Mouse (Mus musculus): ENCODE measurements at regions not wholly inside any gene's neighbourhood (a gene's known extent, or its start where the extent isn't known, plus 50 kb on each side); places are given as distances from the start of the nearest gene placed in this dataset.
"Not testable (repeated sequence)": the region's sequence is repeated elsewhere in the genome, so short reads cannot be mapped to it uniquely, and the experiment has no call there.

GRCm38 (mm10) chr12:5921262-5921661 lies 545.8 kb upstream of the Klhl29 start:
- Histone ChIP-seq H3K27me3 (no peaks in the 10 kb centered on the region), H3K4me2 (no peak overlapping the region), H3K9me3 (no peaks in the 10 kb centered on the region), H3K36me3 (no peaks in the 10 kb centered on the region), H3K27ac (no peak overlapping the region), H3K4me3 (no peak overlapping the region), H3K9ac (no peak overlapping the region), H3K4me1 (replicated peaks) (0 out of 2 replicates have a peak, but pooled peaks cover 3% of the 10 kb centered on the region)
- ATAC-seq (ENCODE audit: low FRiP score): no peak
- 92% methylated on average over 1 of the region's 1 CpGs for WGBS

- Histone ChIP-seq H3K4me1 (replicated peaks) (no peaks in the 10 kb centered on the region), H3K27ac (no peak overlapping the region), H3K9me3 (no peaks in the 10 kb centered on the region), H3K4me3 (no peak overlapping the region), H3K27me3 (no peaks in the 10 kb centered on the region), H3K4me2 (no peak overlapping the region), H3K36me3 (no peaks in the 10 kb centered on the region), H3K9ac (no peak overlapping the region)
- WGBS: 45% methylated on average over 1 of the region's 1 CpGs
- no peak for ATAC-seq (ENCODE audit: low FRiP score)
Observed at GRCm38 (mm10) chr12:5918030-5918429, 542.5 kb upstream of the Klhl29 start.

- 53% methylated on average over 2 of the region's 2 CpGs for WGBS
- H3K9me3 ChIP-seq: no peaks in the 10 kb centered on the region
- no peak for ATAC-seq (ENCODE audit: low FRiP score)
Observed at GRCm38 (mm10) chr12:5906251-5906650, 530.8 kb upstream of the Klhl29 start.

GRCm38 (mm10) chr12:5891786-5892185 lies 516.3 kb upstream of the Klhl29 start:
- ATAC-seq (ENCODE audit: low FRiP score): peak; percentile 77
- not testable (repeated sequence) for H3K36me3 ChIP-seq; H3K27ac ChIP-seq; H3K4me2 ChIP-seq; H3K9ac ChIP-seq; H3K4me1 ChIP-seq (replicated peaks); H3K4me3 ChIP-seq; H3K27me3 ChIP-seq; H3K9me3 ChIP-seq
- 61% methylated on average over 2 of the region's 3 CpGs for WGBS

More at GRCm38 (mm10) chr12:5906251-5906650, 530.8 kb upstream of the Klhl29 start:
- H3K4me3 ChIP-seq: no peak overlapping the region
- H3K27me3 ChIP-seq: no peaks in the 10 kb centered on the region
- no peak overlapping the region for H3K9ac ChIP-seq
- no peaks in the 10 kb centered on the region for H3K36me3 ChIP-seq
- no peak overlapping the region for H3K4me2 ChIP-seq
- H3K4me1 ChIP-seq (replicated peaks): no peaks in the 10 kb centered on the region
- no peak overlapping the region for H3K27ac ChIP-seq

- H3K27ac ChIP-seq: no peak overlapping the region
- no peak overlapping the region for H3K4me3 ChIP-seq
- ATAC-seq (ENCODE audit: low FRiP score): no peak
Observed at GRCm38 (mm10) chr12:5866701-5867100, 491.2 kb upstream of the Klhl29 start.

GRCm38 (mm10) chr12:5859795-5860194 lies 484.3 kb upstream of the Klhl29 start:
- no peak for ATAC-seq (ENCODE audit: low FRiP score)
- no peaks in the 10 kb centered on the region for H3K27me3 ChIP-seq
- 80% methylated on average over 2 of the region's 2 CpGs for WGBS

More at GRCm38 (mm10) chr12:5866701-5867100, 491.2 kb upstream of the Klhl29 start:
- Histone ChIP-seq H3K4me2 (no peak overlapping the region), H3K4me1 (replicated peaks) (peaks cover 5% of the 10 kb centered on the region; the same call in 1 of the 2 replicates), H3K36me3 (no peaks in the 10 kb centered on the region), H3K9ac (no peak overlapping the region), H3K9me3 (no peaks in the 10 kb centered on the region), H3K27me3 (no peaks in the 10 kb centered on the region)

GRCm38 (mm10) chr12:5856421-5856820 lies 480.9 kb upstream of the Klhl29 start:
- H3K36me3 ChIP-seq: no peaks in the 10 kb centered on the region
- no peaks in the 10 kb centered on the region for H3K27me3 ChIP-seq
- H3K4me1 ChIP-seq (replicated peaks): peaks cover 6% of the 10 kb centered on the region; the same call in 1 of the 2 replicates
- peak overlapping the region; percentile 52 for H3K27ac ChIP-seq
- WGBS: 43% methylated on average over 3 of the region's 3 CpGs
- no peak; the same call in 1 of the 2 replicates for ATAC-seq (ENCODE audit: low FRiP score)
- no peak overlapping the region for H3K4me2 ChIP-seq
- no peak overlapping the region for H3K4me3 ChIP-seq
- H3K9ac ChIP-seq: no peak overlapping the region
- no peaks in the 10 kb centered on the region for H3K9me3 ChIP-seq

More at GRCm38 (mm10) chr12:5859795-5860194, 484.3 kb upstream of the Klhl29 start:
- Histone ChIP-seq H3K4me3 (no peak overlapping the region), H3K4me1 (replicated peaks) (peaks cover 6% of the 10 kb centered on the region; the same call in 1 of the 2 replicates), H3K27ac (no peak overlapping the region), H3K9me3 (no peaks in the 10 kb centered on the region), H3K4me2 (no peak overlapping the region), H3K36me3 (no peaks in the 10 kb centered on the region), H3K9ac (no peak overlapping the region)

GRCm38 (mm10) chr12:5810427-5810826 lies 434.9 kb upstream of the Klhl29 start:
- ATAC-seq (ENCODE audit: low FRiP score): no peak
- H3K4me1 ChIP-seq (replicated peaks): peaks cover 9% of the 10 kb centered on the region
- no peaks in the 10 kb centered on the region for H3K9me3 ChIP-seq
- no peak overlapping the region for H3K4me2 ChIP-seq
- no peak overlapping the region for H3K27ac ChIP-seq
- no peak overlapping the region for H3K4me3 ChIP-seq
- no peak overlapping the region for H3K9ac ChIP-seq
- 92% methylated on average over 2 of the region's 2 CpGs for WGBS
- no peaks in the 10 kb centered on the region for H3K36me3 ChIP-seq
- no peaks in the 10 kb centered on the region for H3K27me3 ChIP-seq

GRCm38 (mm10) chr12:5810009-5810408 lies 434.5 kb upstream of the Klhl29 start:
- Histone ChIP-seq H3K27ac (no peak overlapping the region), H3K4me3 (no peak overlapping the region), H3K36me3 (no peaks in the 10 kb centered on the region), H3K4me2 (no peak overlapping the region), H3K9me3 (no peaks in the 10 kb centered on the region), H3K4me1 (replicated peaks) (peaks cover 9% of the 10 kb centered on the region), H3K27me3 (no peaks in the 10 kb centered on the region), H3K9ac (no peak overlapping the region)
- no peak for ATAC-seq (ENCODE audit: low FRiP score)
- 92% methylated on average over 4 of the region's 4 CpGs for WGBS

- peak overlapping the region; percentile 9; the same call in 1 of the 2 replicates for H3K9ac ChIP-seq
- H3K4me1 ChIP-seq (replicated peaks): peaks cover 9% of the 10 kb centered on the region
- no peak overlapping the region for H3K4me2 ChIP-seq
- ATAC-seq (ENCODE audit: low FRiP score): peak; percentile 49; the same call in 1 of the 2 replicates
- WGBS: 37% methylated on average over 18 of the region's 18 CpGs
- H3K27ac ChIP-seq: 0 out of 2 replicates have a peak overlapping the region, but pooled peaks have one; percentile 40
- no peaks in the 10 kb centered on the region for H3K27me3 ChIP-seq
- H3K4me3 ChIP-seq: no peak overlapping the region
- no peaks in the 10 kb centered on the region for H3K9me3 ChIP-seq
- H3K36me3 ChIP-seq: no peaks in the 10 kb centered on the region
Observed at GRCm38 (mm10) chr12:5807996-5808886, 432.8 kb upstream of the Klhl29 start.

GRCm38 (mm10) chr12:5805731-5806130 lies 430.2 kb upstream of the Klhl29 start:
- Histone ChIP-seq H3K9ac (no peak overlapping the region), H3K4me1 (replicated peaks) (peaks cover 9% of the 10 kb centered on the region), H3K9me3 (no peaks in the 10 kb centered on the region), H3K27ac (no peak overlapping the region), H3K27me3 (no peaks in the 10 kb centered on the region), H3K4me3 (no peak overlapping the region), H3K36me3 (no peaks in the 10 kb centered on the region), H3K4me2 (no peak overlapping the region)
- 94% methylated on average over 2 of the region's 2 CpGs for WGBS
- no peak for ATAC-seq (ENCODE audit: low FRiP score)

GRCm38 (mm10) chr12:5793051-5793450 lies 417.6 kb upstream of the Klhl29 start:
- Histone ChIP-seq H3K4me3 (no peak overlapping the region), H3K27ac (no peak overlapping the region), H3K36me3 (no peaks in the 10 kb centered on the region), H3K4me1 (replicated peaks) (no peaks in the 10 kb centered on the region), H3K9me3 (no peaks in the 10 kb centered on the region), H3K4me2 (no peak overlapping the region), H3K27me3 (no peaks in the 10 kb centered on the region), H3K9ac (no peak overlapping the region)
- WGBS: 77% methylated on average over 7 of the region's 7 CpGs
- ATAC-seq (ENCODE audit: low FRiP score): no peak

Data from hindbrain, embryonic 13.5 days (tissue).